Mouse (Mus musculus) small intestine, adult 2 months (tissue): Measurements from ENCODE around the gene Ccdc177.

Experiments
- CTCF ChIP-seq: fragments of 200-500 bp; IDR thresholded peaks from 2 replicates; pipeline ENCODE4 v1.5.1; 2012; ENCODE audit warnings: low read depth, mild to moderate bottlenecking, control low read depth, inconsistent platforms, low read length, moderate library complexity, mixed read lengths; ENCODE audit not compliant: insufficient replicate concordance, insufficient read length; ENCODE audit errors: extremely low read depth
- POLR2A ChIP-seq: fragments of 200-500 bp; IDR thresholded peaks from 2 replicates; pipeline ENCODE4 v1.6.1; 2012; ENCODE audit warnings: low read depth, mild to moderate bottlenecking, control low read depth, inconsistent platforms, low read length, moderate library complexity

- no peak for TF ChIP-seq CTCF
- TF ChIP-seq POLR2A, result no peak
These were observed 41.0 kb upstream of the Ccdc177 start for GRCm38 (mm10) chr12:80801443-80801842.
